Mouse (Mus musculus) liver, embryonic 13.5 days (tissue): ENCODE results near the gene Nup50. TPM values are rescaled to one million over a fixed set of nuclear protein-coding genes. Genes with fewer than 3 reads are reported as not detected.
A peak's percentile ranks its signal among the peaks of the same experiment; 100 is the strongest.
"Not testable (repeated sequence)": the region's sequence is repeated elsewhere in the genome, so short reads cannot be mapped to it uniquely, and the experiment has no call there.

Source experiments
- ATAC-seq: fragments of 200-750 bp; cut with Nextera tagmentation; 2 replicates; pipeline ENCODE4 v1.8.0; 2017; ENCODE audit warnings: low read depth, mild to moderate bottlenecking, moderate number of reproducible peaks, moderate library complexity
- DNase-seq: peaks from one replicate; pipeline ENCODE4 v3.0.0; 2022
- H3K27ac ChIP-seq: fragments of 300-500 bp; sonication (generic); 2 replicates; pipeline ENCODE4 v1.5.1; 2015; ENCODE audit warnings: moderate library complexity, mild to moderate bottlenecking, inconsistent platforms
- H3K27me3 ChIP-seq: fragments of 300-500 bp; sonication (generic); 2 replicates; pipeline ENCODE4 v1.6.1; 2015; ENCODE audit warnings: mild to moderate bottlenecking, inconsistent platforms
- H3K36me3 ChIP-seq: fragments of 300-500 bp; sonication (generic); 2 replicates; pipeline ENCODE4 v1.6.1; 2015; ENCODE audit warnings: mild to moderate bottlenecking, inconsistent platforms
- H3K4me1 ChIP-seq: fragments of 300-500 bp; sonication (generic); replicated peaks from 2 replicates; pipeline ENCODE4 v1.6.1; 2015; ENCODE audit warnings: inconsistent platforms
- H3K4me2 ChIP-seq: fragments of 300-500 bp; sonication (generic); 2 replicates; pipeline ENCODE4 v1.6.1; 2015; ENCODE audit warnings: inconsistent platforms, mild to moderate bottlenecking, moderate library complexity
- H3K4me3 ChIP-seq: fragments of 300-500 bp; sonication (generic); replicated peaks from 2 replicates; pipeline ENCODE4 v1.5.1; 2015; ENCODE audit warnings: mild to moderate bottlenecking, inconsistent platforms
- H3K9ac ChIP-seq: fragments of 300-500 bp; sonication (generic); 2 replicates; pipeline ENCODE4 v1.6.1; 2015; ENCODE audit warnings: mild to moderate bottlenecking, inconsistent platforms
- H3K9me3 ChIP-seq: fragments of 300-500 bp; sonication (generic); replicated peaks from 2 replicates; pipeline ENCODE4 v1.6.1; 2016; ENCODE audit warnings: inconsistent platforms
- WGBS: fragments of 180-500 bp; shearing (Covaris S2); methylation state at CpG from one replicate; pipeline ENCODE4 v1.1.7; 2015; ENCODE audit not compliant: insufficient replicate concordance; 5-methylcytosine and 5-hydroxymethylcytosine counted together
- polyA plus RNA-seq: library from polyadenylated mRNA; unstranded; fragments of >200 nt; fragmentation: Nextera tagmentation; extraction: Ambion mirVana; gene quantifications from 2 replicates; pipeline ENCODE4 v1.2.1, GENCODE M21; 2015

The Nup50 gene
- 30.0 and 42.7 TPM in 2 replicates for polyA plus RNA-seq

DNA sequence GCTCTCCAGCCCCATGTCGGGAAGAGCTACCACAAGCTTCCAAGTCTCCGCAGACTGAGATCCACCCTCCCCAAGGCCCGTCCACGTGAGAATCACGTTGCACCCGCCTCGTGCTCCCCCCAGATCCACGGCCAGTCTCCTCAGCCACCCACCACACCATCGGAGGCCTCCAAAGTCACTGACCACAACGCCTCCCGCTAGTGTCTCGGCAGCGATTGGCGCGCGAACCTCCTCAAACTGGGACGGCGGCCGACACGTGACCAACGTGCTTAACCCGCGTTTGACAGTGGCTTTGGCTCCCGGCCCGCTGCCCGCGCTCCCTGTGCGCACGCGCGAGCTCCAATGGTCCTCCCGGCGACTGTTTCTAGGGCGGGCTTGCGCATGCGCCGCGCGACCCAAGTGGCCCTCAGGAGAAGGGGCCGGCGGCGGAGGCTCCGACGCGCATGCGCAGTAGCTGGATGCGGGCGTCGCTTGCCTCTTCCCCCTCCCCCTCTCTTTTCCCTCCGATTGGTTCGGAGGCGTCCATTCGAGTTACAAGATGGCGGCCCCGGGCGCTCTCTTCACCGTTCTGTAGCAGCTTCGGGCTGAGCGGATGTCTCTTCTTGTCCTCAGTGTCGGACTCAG is at the start of gene Nup50:
Nup50 (plus strand) TSS at position 528 of the 624 bp plus-strand sequence.
- H3K27me3 ChIP-seq: no peaks in the 10 kb centered on the region
- H3K4me2 ChIP-seq: peak within 1 kb of the TSS; percentile 89
- peak within 1 kb of the TSS; percentile 99 for H3K9ac ChIP-seq
- peaks cover 36% of the 10 kb centered on the region for H3K4me1 ChIP-seq
- H3K27ac ChIP-seq: peak within 1 kb of the TSS; percentile 98
- H3K36me3 ChIP-seq: peaks cover 25% of the 10 kb centered on the region
- no peaks in the 10 kb centered on the region for H3K9me3 ChIP-seq
- ATAC-seq: peak; percentile 89
- under 1% methylated on average over 60 of the region's 60 CpGs for WGBS
- H3K4me3 ChIP-seq: peak within 1 kb of the TSS; percentile 95
- peak; percentile 100 for DNase-seq

- H3K4me1 ChIP-seq: no peaks in the 10 kb centered on the region
- no peak overlapping the region for H3K9ac ChIP-seq
- no peaks in the 10 kb centered on the region for H3K9me3 ChIP-seq
- no peak overlapping the region for H3K27ac ChIP-seq
- no peak for DNase-seq
- no peaks in the 10 kb centered on the region for H3K27me3 ChIP-seq
- H3K4me3 ChIP-seq: no peak overlapping the region
- no peaks in the 10 kb centered on the region for H3K36me3 ChIP-seq
- no peak overlapping the region for H3K4me2 ChIP-seq
- no peak for ATAC-seq
- WGBS: 60% methylated on average over 4 of the region's 4 CpGs
Observed at GRCm38 (mm10) chr15:84873867-84874266, 49.3 kb upstream of the Nup50 start.

GRCm38 (mm10) chr15:84877029-84877815 is 46.0 kb upstream of the Nup50 start:
- Histone ChIP-seq H3K9me3 (no peaks in the 10 kb centered on the region), H3K9ac (no peak overlapping the region), H3K4me1 (no peaks in the 10 kb centered on the region), H3K27me3 (no peaks in the 10 kb centered on the region), H3K27ac (no peak overlapping the region), H3K36me3 (no peaks in the 10 kb centered on the region), H3K4me2 (no peak overlapping the region), H3K4me3 (no peak overlapping the region)
- ATAC-seq (no peak), DNase-seq (no peak)
- WGBS: 66% methylated on average over 12 of the region's 12 CpGs

DNA sequence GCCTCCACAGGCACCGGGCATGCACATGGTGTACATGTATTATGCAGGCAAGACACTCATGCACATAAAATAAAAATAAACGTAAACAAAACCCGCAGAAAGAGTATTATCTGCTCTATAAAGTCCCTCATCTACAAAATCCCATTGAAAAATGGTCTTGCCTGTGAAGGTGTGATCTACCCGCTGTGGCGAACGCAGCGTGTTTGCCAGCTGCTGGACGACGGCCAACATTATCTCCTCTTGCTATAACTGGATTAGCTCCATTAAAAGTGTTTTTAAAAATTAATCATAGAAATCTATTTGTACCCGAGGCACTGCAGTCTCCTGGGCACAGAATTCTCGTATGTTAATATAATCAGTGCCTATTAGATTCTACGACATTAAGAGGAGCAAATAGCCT is 35.1 kb upstream of the Nup50 start:
- 69% methylated on average over 12 of the region's 12 CpGs for WGBS
- Histone ChIP-seq H3K4me3 (no peak overlapping the region), H3K36me3 (no peaks in the 10 kb centered on the region), H3K9ac (no peak overlapping the region), H3K27ac (no peak overlapping the region), H3K9me3 (no peaks in the 10 kb centered on the region), H3K27me3 (no peaks in the 10 kb centered on the region), H3K4me1 (no peaks in the 10 kb centered on the region), H3K4me2 (no peak overlapping the region)
- ATAC-seq: no peak
- DNase-seq: no peak

- ATAC-seq (no peak), DNase-seq (no peak)
- H3K27me3 ChIP-seq: no peaks in the 10 kb centered on the region
- no peak overlapping the region for H3K9ac ChIP-seq
- no peaks in the 10 kb centered on the region for H3K36me3 ChIP-seq
- no peaks in the 10 kb centered on the region for H3K9me3 ChIP-seq
- H3K27ac ChIP-seq: no peak overlapping the region
- H3K4me3 ChIP-seq: no peak overlapping the region
- H3K4me2 ChIP-seq: no peak overlapping the region
- 40% methylated on average over 3 of the region's 3 CpGs for WGBS
- no peaks in the 10 kb centered on the region for H3K4me1 ChIP-seq
Observed at GRCm38 (mm10) chr15:84891246-84891645, 32.0 kb upstream of the Nup50 start.

DNA sequence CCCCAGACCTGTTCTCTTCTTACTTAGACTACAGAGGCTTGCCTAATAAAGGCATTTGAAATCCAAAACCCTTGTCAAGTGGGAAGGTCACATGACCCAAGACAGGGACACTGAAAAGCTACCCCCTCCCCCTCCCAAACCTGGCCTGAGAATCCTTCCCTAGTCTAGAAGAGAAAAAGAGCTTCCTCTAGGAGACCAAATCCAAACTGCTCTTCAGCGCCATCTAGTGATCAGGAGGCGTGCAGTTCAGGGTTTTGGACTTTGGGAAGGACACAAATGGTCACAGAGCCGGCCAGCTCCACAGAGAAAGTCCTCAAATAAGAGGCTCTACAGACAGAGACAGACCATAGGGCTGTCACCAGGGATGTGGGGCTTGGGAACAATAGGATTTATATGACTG is 31.6 kb upstream of the Nup50 start:
- H3K27ac ChIP-seq: no peak overlapping the region
- H3K4me3 ChIP-seq: no peak overlapping the region
- H3K27me3 ChIP-seq: no peaks in the 10 kb centered on the region
- no peak overlapping the region for H3K9ac ChIP-seq
- no peaks in the 10 kb centered on the region for H3K9me3 ChIP-seq
- no peak for ATAC-seq
- H3K4me1 ChIP-seq: no peaks in the 10 kb centered on the region
- 6% methylated on average over 3 of the region's 3 CpGs for WGBS
- H3K4me2 ChIP-seq: no peak overlapping the region
- H3K36me3 ChIP-seq: no peaks in the 10 kb centered on the region
- DNase-seq: peak; percentile 21

DNA sequence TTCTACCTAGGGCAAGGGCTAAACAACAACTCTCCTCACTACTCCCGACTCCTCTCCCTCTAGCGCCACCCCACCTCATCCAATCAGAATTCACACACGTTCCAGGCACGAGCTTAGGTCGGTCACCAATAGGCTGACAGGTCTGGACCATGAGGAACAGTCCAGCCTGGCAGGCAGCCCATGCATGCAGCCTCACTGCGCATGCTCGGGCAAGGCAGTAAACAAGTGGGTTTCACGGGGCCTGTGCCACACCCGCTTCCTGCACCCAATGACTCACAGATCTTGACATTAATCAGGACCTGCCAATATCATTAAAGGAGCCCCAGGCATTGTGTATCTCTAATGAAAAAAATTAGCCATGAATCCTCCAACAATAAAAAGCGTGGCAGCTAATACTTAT is 27.0 kb upstream of the Nup50 start:
- not testable (repeated sequence) for ATAC-seq, H3K27ac ChIP-seq, H3K4me3 ChIP-seq, H3K4me1 ChIP-seq, H3K36me3 ChIP-seq, H3K9ac ChIP-seq, DNase-seq, H3K9me3 ChIP-seq, H3K27me3 ChIP-seq, H3K4me2 ChIP-seq
- WGBS: 47% methylated on average over 10 of the region's 10 CpGs

- Histone ChIP-seq H3K36me3 (no peaks in the 10 kb centered on the region), H3K9ac (no peak overlapping the region), H3K27me3 (no peaks in the 10 kb centered on the region), H3K4me1 (no peaks in the 10 kb centered on the region), H3K4me2 (no peak overlapping the region), H3K4me3 (no peak overlapping the region), H3K27ac (no peak overlapping the region), H3K9me3 (no peaks in the 10 kb centered on the region)
- no peak for ATAC-seq
- 32% methylated on average over 1 of the region's 1 CpGs for WGBS
- no peak for DNase-seq
Observed at GRCm38 (mm10) chr15:84896664-84897063, 26.5 kb upstream of the Nup50 start.

DNA sequence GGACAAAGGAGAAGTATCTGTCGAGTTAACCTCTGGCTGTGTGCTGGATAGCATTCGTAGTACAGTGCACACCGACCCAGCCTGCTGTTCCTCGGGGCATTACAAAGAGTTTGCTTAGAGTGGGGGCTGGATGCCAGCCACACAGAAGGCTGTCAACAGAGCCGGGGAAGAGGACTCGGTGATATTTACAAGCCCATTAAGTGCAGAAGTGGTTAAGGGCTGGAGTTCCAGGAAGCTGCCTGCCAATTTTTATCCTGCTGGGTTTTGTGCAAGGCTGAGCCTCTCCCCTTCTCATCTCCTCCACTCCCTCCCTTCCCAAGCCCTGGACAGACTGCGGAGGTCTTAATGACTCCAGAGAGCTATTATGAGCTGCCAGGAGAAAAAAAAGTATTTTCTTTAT is 25.1 kb upstream of the Nup50 start:
- DNase-seq (no peak), ATAC-seq (no peak)
- no peak overlapping the region for H3K4me3 ChIP-seq
- H3K9me3 ChIP-seq: no peaks in the 10 kb centered on the region
- H3K27me3 ChIP-seq: no peaks in the 10 kb centered on the region
- no peak overlapping the region for H3K4me2 ChIP-seq
- 22% methylated on average over 7 of the region's 7 CpGs for WGBS
- no peaks in the 10 kb centered on the region for H3K36me3 ChIP-seq
- H3K27ac ChIP-seq: no peak overlapping the region
- H3K4me1 ChIP-seq: no peaks in the 10 kb centered on the region
- no peak overlapping the region for H3K9ac ChIP-seq

DNA sequence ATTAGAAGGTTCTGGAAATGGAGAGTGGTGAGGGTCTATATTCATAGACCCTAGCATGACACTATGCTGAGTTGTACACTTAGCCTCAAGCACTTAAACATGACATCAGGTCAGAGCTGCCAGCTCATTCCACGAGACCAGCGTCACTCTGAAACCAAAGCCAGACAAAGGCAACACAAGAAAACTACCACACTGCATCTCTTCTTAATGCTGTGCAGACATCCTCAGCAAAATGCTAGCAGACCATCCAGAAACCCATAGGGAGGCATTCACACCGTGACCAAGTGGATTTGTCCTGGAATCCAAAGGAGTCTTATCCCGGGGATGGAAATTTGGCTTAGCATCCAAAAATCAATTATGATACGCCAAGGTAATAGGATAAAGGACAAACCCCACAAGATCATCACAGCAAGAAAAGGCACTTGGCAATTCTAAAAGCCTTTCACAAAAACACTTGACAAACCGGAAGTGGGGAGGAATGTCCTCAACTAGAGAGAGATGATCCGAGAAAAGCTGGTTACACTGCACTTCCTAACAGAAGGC is 19.3 kb upstream of the Nup50 start:
- Histone ChIP-seq H3K9ac (no peak overlapping the region), H3K4me2 (no peak overlapping the region), H3K27me3 (no peaks in the 10 kb centered on the region), H3K4me3 (no peak overlapping the region), H3K36me3 (no peaks in the 10 kb centered on the region), H3K4me1 (no peaks in the 10 kb centered on the region), H3K9me3 (no peaks in the 10 kb centered on the region), H3K27ac (no peak overlapping the region)
- ATAC-seq: no peak
- WGBS: 66% methylated on average over 7 of the region's 7 CpGs
- no peak for DNase-seq

DNA sequence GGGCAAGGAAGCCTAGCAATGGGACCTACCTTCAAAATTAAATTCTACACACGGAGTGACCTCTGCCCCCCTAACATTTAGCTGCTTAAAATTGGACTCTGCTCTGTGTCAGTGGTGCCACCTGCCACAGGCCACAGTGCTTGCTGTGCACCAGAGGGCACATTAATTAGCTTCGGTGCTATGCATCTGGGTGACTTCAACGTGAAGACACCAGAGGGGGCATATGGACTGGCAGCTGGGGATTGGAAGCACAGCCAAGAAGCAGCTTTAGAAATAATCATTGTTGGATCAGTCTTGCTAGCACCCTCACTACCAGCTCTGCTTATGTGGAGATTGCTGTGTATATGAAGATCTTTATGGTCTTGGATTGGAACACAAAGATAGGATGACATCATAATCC is 10.0 kb upstream of the Nup50 start:
- Histone ChIP-seq H3K27ac (no peak overlapping the region), H3K27me3 (no peaks in the 10 kb centered on the region), H3K36me3 (peaks cover 37% of the 10 kb centered on the region), H3K9ac (no peak overlapping the region), H3K4me1 (no peaks in the 10 kb centered on the region), H3K4me3 (no peak overlapping the region), H3K9me3 (peaks cover 3% of the 10 kb centered on the region; the same call in 1 of the 2 replicates), H3K4me2 (no peak overlapping the region)
- WGBS: 83% methylated on average over 3 of the region's 3 CpGs
- DNase-seq: no peak
- ATAC-seq: no peak
